Mouse (Mus musculus) heart, adult 9 months (tissue): ENCODE data around the gene Fermt1.
A peak's percentile ranks its signal among the peaks of the same experiment; 100 is the strongest.

Experiments
- DNase-seq, 2 experiments: peaks; one replicate each; pipeline ENCODE4 v3.0.0; 2022; ENCODE audit warnings: low spot score in 2 of 2

The Fermt1 gene

GRCm38 (mm10) chr2:132945326-132946207 is at the start of gene Fermt1:
Gene Fermt1, minus strand, starts transcription at chr2:132945906.
- DNase-seq = no peak

- DNase-seq = peak; percentile 25 to 56
Measured at GRCm38 (mm10) chr2:132992659-132993531, 47.2 kb upstream of the Fermt1 start.

GRCm38 (mm10) chr2:132989778-132990564 is 44.3 kb upstream of the Fermt1 start:
- peak; percentile 19 to 48 for DNase-seq

GRCm38 (mm10) chr2:132973346-132973745 is 27.6 kb upstream of the Fermt1 start:
- DNase-seq = no peak

- peak in 1 of 2 experiments; percentile 12 for DNase-seq
Measured at GRCm38 (mm10) chr2:132970772-132971173, 25.1 kb upstream of the Fermt1 start.

GRCm38 (mm10) chr2:132957786-132958185 is 12.1 kb upstream of the Fermt1 start:
- DNase-seq = no peak

GRCm38 (mm10) chr2:132952197-132952596 is 6.5 kb upstream of the Fermt1 start:
- DNase-seq = no peak

GRCm38 (mm10) chr2:132948174-132948573 is 2.5 kb upstream of the Fermt1 start:
- no peak for DNase-seq

GRCm38 (mm10) chr2:132946976-132947375 is 1.3 kb upstream of the Fermt1 start:
- no peak for DNase-seq

- DNase-seq = no peak
Measured at GRCm38 (mm10) chr2:132944711-132945325, 888 bp downstream of the Fermt1 start.

- no peak for DNase-seq
Measured at GRCm38 (mm10) chr2:132943997-132944396, 1.7 kb downstream of the Fermt1 start.

GRCm38 (mm10) chr2:132943596-132943995 is 2.1 kb downstream of the Fermt1 start:
- no peak for DNase-seq

- no peak for DNase-seq
Measured at GRCm38 (mm10) chr2:132939056-132939455, 6.7 kb downstream of the Fermt1 start.

- DNase-seq = no peak
Measured at GRCm38 (mm10) chr2:132936176-132936575, 9.5 kb downstream of the Fermt1 start.

- no peak for DNase-seq
Measured at GRCm38 (mm10) chr2:132934711-132935110, 11.0 kb downstream of the Fermt1 start.

- no peak for DNase-seq
Measured at GRCm38 (mm10) chr2:132934142-132934541, 11.6 kb downstream of the Fermt1 start.

- DNase-seq = no peak
Measured at GRCm38 (mm10) chr2:132928999-132929398, 16.7 kb downstream of the Fermt1 start.

GRCm38 (mm10) chr2:132927871-132928270 is 17.8 kb downstream of the Fermt1 start:
- no peak for DNase-seq

- no peak for DNase-seq
Measured at GRCm38 (mm10) chr2:132927298-132927697, 18.4 kb downstream of the Fermt1 start.

- no peak for DNase-seq
Measured at GRCm38 (mm10) chr2:132923290-132924085, 22.2 kb downstream of the Fermt1 start.
